Mouse (Mus musculus) ovary, postnatal 10 days (tissue): ENCODE measurements around the gene Zfp110.
"Not testable (repeated sequence)": the region's sequence is repeated elsewhere in the genome, so short reads cannot be mapped to it uniquely, and the experiment has no call there.

Experiments used
- DNase-seq: peaks from one replicate; pipeline ENCODE4 v3.0.0; 2022; ENCODE audit warnings: low spot score

Zfp110 gene

DNA sequence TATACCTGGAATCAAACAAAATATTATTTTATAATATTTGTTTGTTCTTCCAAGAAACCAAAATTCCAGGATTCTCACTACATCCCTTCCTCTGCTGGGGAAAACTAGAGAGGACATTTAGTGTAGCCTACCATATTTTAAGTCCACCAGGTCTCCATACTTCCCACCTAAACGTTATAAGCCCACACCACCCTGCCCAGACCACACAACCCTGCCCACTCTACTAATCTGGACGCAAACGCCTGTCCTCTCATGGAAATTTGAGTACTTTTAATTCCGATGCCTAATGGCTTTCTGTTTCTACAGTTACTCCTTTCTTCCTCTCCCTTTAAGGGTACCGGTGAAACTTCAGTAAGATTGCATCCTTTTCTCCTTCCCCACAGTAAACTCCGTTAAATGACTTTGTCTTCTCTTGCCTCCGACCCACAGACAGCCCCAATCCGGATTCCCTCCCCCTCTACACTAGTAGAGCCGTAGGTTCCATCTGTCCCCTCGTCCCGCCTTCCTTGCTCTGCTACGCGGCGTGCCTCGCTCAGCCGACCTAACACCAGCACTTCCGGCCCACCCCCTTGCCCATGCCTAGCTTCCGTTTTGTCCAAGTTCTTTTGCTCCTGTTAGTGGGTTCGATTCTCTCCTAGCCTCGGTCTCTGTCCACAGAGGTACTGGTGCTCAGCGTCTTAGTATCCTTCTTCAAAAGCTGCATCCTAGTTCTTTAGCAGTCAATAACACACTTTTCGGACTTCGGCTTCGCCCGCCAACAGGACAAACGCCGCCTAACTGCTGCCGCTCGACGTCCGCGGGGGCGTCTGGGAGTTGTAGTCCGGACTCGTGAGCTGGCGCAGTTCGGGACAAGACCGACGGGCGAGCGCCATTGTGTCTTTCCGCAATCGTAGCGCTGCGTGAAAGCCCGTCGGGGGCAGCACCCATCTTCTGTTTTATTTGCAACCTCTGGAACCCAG is at the start of gene Zfp110:
Gene Zfp110 (plus strand): TSS at position 600 of the 959 bp plus-strand sequence.
- DNase-seq = peak; percentile 84

DNA sequence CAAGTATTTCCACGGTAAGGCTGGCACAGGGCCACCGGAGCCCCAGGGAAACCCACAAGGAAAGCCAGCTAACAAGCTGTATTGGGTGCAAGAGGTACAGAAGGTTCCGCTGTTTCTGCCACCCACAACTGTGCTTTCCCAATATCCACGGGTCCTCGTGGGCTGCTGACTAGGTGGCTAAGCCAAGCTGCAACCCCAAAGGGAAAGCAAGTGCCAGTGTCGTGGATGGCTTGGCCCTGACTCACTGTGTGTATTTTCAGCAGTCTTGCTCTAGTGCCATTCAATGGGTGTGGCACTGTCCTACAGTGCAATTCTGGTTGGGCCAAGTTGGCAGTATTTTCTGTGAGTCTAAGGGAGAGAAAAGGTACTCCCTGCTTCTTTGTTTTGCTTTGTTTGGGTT is 47.2 kb upstream of the Zfp110 start:
- no peak for DNase-seq

DNA sequence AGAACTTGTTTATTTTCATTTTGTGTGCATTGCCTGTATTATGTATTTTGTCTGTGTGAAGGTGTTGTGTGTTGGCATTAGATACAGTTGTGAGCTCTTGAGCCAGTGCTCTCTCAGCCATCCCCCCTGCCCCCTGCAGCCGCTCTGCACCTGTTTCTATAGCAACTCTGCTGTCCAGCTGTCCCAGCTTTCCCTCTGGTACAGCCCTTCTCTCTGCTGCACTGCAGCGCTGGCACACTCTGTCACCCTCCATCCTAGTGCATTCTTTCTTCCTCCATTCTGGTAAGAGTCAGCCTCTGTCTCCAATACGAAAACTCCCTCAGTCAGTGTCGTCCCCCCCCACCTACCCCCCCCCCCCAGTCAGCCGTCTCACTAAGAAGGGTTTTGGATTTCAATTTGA is 46.5 kb upstream of the Zfp110 start:
- DNase-seq = no peak

DNA sequence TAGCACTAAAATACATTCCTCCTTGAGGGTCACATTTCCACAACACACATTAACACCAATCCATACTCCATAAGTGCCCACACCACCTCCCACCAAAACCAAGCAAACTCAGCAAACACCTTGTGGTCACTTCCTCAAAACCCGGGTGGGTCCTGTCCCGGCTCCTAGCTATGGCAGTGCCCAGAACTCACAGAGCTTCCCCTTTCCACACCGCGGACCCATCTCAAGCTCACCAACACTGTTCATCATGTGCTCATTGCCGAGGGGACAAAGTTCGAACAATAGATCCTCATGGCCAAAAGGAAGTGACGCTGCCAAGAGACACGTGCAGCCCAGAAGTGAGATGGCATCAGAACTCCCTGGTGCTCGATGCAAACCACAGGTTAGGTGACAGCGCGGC is 41.9 kb upstream of the Zfp110 start:
- not testable (repeated sequence) for DNase-seq

DNA sequence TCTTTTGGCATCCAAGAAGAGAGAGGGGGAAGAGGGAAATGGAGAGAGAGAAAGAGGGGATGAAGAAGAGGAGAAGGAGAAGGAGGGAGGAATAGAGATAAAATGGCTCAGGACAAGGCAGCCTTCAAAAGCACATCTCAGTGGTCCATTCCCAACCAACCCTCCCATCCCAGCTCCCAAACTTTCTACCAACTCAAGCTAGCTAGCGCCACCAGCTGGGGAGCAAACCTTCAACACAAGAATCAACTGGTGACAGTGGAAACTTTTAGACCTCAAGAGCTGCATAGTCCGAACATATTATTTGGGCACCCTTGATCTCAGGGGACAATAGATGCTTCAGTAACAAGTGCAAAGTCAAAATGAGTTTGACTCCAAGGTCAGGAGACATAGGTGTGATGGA is 36.6 kb upstream of the Zfp110 start:
- DNase-seq = no peak

DNA sequence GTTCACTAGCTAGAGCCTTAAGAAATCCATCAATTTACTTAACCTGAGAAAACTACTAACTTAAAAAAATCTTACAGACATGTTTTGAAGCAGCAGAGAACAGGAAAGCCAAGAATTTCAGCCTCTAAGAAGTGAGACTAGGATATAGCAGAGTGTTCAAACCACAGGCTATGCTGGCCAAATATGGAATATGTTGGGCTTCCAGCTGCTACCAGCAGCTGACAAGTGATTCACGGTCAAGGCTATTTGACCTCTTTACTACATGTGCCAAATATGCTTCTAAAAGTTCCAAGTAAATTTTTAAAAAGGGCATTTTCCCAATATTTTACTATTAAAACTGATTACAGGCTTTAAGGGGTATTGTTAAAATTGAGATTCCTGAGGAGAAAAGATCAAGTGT is 35.0 kb upstream of the Zfp110 start:
- no peak for DNase-seq

DNA sequence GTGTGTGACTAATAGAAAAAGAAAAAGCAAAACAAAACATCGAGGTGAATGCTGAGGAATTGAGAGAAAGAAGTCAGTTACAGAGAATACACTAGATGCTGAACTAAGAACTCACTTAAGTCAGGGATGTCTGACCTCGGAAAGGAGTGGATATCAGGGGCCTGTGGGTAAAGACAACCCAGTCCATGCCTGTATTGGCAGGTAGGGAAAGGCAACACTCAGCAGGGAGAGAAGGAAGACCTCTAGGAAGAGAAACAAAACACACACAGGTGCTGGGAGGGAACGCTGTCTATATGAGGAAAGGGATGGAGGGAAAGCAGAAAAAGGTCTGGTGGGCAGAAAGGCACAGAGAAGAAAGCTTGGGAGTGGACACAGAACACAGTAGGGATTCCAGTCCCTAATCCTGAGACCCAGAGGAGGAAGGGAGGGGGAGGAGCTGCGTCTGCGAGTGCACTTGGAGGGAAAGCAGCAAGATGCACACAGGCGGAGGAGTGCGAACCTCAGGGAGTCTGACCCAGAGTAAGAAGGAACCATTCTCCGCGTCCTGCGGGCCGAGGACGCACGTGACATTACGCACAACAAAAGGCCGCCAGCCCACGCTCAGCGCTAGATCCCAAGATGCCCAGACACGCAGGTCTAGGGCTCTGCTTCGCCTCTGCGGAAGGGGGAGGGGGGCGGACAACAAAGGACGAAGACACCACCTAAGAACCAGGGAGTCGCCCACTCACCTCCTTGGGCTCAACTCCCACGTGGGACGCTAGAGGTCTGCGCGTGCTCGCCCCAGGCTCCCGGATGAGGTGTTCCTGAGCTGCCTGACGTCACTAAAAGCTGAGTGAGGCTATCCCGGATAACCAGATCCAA is 31.5 kb upstream of the Zfp110 start, which contains the start of gene Zscan18:
Gene Zscan18 (minus strand): TSS at position 770 of the 861 bp plus-strand sequence.
- peak; percentile 21 for DNase-seq

DNA sequence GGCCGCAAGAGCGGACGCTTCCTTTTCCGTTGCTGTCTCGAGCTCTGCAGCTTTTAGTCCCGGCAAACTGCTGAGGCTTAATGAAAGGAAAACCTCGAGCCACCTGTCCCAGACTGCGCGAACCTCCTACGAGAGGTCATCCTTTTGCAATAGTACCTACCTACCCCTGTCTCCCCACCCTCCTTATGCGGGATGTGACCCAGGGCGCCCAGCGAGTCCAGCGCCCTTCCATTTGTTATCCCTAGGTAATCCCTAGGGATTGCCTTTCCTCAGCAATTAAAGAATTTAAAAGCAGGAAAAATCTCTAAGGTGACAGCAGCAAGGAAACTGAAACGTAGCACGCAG is 30.9 kb upstream of the Zfp110 start:
- no peak for DNase-seq

DNA sequence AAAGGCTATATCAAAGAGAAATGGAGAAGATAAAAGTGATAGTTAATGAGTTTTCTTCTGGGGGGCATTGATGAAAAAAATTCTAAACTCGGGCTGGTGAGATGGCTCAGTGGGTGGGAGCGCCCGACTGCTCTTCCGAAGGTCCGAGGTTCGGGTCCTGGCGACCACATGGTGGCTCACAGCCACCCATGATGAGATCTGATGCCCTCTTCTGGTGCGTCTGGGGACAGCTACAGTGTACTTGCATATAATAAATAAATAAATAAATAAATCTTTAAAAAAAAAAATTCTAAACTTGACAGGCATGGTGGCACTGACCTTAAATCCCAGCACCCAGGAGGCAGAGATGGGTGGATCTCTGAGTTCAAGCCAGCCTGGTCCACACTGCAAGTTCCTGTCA is 19.0 kb upstream of the Zfp110 start:
- DNase-seq = no peak

DNA sequence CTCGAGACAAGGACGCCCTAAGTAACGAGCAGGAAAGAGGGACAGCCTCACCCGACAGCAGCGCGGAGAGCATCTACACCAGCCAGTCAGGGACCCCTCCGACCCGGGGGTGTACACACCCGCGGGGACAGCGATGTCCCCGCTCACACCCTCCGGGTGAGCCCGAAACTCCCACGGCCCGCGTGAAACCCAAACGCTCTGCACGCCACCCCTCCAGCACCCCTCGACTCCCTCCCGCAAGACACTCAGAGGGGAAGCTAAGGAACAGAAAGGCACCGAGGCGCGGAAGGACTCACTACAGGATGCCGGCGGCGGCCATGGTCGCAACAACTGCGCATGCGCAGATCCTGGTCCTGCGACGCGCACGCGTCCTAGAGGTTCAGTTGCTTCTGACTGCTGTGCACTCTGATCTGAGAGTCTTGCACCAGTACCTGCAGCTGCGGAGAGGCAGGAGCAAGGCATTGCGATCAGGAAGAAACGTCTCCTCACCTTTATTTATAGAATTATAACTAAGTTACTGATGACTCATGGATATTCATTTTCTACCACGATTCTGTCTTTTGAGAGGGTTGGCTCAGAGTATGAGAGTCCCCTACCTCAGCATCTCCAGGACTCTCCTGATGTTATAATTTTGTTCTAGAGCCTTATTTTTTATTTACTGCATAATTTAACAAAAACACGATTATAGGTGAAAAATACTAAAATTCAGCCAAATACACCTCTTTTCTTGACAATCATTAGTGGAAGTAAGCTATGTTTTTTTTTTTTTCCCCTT is 15.9 kb upstream of the Zfp110 start, which contains the start of gene Zfp329:
Gene Zfp329 (minus strand): TSS at position 338 of the 775 bp plus-strand sequence.
- DNase-seq = peak; percentile 83

DNA sequence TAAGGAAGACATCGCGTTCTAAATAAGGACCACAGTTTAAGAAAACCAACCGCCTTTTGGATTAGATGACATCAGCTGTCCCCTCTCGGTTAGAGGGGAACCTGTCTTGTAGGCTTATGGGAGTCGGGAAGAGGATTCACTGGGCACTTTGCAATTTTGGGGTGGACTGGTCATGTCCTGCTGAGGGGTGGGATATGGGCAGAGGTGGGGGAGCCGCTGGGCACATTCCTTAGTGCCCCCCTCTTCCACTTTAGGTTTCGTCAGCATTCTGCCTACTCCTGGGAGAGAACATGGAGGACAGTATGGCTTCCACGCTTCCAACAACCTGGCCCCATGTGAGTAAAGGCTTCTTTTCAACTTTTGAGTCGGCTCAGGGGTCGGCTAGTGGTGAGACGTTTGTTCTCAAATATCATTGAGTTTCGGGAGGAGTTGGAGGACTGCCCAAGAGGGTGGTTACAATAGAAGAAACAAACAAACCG is 671 bp downstream of the Zfp110 start:
- no peak for DNase-seq

DNA sequence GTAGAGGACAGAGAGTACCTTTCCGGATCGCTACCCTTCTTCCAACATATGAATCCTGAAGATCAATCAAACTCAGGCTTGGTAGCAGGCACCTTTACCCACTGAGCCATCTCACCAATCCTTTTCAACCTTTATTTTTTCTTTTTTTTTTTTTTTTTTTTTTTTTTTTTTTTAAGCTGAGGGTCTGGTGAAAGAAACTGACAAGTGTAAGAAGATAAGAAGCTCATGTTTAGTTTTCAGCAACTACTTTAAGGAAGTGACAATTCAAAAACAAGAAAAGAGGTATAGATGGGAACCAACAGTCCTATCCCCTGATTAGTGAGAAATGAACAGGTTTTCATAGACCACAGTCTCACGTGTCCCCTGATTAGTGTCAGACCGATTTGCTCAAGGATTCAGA is 1.2 kb downstream of the Zfp110 start:
- no peak for DNase-seq

DNA sequence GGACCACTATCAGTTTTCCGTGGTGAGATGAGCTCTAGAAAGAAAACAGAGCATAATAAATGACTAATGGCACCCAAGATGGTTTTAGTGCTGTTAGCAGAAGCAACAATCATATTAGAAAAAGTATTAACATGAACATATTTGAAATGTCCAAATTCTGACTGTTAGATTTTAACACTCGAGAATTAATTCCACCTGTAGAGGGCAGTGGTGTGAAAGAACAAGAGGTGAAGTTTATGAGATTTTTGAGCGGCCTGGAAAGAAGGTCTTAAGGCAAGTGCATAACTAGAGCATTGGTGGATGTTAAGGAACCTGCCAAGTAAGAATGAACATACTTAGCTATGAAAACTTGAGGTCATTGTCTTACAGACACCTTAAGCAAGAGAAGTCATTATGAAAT is 39.7 kb downstream of the Zfp110 start:
- no peak for DNase-seq

DNA sequence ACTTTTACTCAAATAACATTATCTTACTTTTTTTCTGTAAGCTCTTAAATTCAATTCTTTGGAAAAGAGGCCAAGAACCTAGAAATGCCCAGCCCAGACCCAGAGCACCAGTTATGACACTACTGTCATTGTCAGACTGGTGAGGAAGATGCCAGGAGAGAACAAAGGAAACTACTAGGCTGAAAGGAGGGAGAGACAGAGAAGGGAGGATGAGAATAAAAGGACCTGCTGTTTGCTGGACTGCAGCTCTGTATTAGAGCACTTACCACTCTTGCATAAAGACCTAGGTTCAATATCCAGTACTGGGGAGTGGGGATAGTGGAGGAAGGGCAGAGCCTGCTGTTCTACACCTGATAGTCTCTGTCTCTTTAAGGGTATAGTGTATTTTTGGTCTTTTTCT is 45.5 kb downstream of the Zfp110 start:
- DNase-seq = no peak

DNA sequence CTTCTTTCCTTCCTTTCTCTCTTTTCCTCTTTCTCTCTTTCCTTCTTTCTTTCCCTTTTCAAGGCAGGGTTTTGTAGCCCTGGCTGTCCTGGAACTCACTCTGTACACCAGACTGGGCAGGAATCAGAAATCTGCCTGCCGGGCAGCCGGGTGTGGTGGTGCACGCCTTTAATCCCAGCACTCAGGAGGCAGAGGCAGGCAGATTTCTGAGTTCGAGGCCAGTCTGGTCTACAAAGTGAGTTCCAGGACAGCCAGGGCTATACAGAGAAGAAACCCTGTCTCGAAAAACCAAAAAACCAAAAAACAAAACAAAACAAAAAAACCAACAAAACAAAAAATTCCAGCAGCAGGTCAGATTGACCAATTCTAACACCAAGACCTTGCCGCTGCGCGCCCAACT is 45.9 kb downstream of the Zfp110 start:
- DNase-seq = not testable (repeated sequence)

DNA sequence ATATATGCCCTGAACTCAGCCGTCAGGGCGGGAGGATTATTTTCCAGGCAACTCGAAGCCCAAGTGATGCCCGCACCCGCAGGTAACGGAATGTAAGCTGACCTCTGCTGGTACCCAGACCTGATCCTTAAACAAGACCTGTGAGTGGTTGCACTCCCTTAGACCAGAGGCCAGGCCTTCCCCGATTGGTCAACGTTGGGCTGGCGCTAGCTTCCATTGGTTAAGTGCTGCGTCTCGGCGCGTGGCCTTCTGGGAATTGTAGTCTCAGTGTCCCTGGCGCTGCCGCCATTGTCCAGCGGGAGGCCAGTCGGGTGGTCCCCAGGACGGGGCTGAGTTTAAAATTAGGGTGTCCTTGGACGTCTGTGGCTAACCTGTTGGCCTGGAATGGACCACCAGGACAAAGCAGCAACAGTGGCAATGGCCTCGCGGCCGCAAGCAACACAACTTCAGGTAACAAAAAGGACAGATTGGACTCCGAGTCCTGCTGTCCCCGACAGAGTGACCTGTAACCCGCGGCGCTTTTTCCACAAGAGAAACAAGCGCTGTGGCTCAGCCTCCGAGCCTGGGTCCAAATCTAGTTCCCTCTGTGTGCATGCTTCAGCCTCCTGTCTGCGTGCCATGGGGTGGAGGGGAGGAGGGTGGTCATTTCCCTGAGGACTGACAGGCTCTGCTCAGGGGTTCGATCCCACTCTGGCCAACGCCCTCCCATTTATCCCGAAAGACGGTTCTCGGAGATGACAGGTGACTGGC is 46.5 kb downstream of the Zfp110 start, which contains the start of gene Zfp128:
Gene Zfp128 (plus strand): TSS at position 267 of the 750 bp plus-strand sequence.
- DNase-seq = peak; percentile 87

DNA sequence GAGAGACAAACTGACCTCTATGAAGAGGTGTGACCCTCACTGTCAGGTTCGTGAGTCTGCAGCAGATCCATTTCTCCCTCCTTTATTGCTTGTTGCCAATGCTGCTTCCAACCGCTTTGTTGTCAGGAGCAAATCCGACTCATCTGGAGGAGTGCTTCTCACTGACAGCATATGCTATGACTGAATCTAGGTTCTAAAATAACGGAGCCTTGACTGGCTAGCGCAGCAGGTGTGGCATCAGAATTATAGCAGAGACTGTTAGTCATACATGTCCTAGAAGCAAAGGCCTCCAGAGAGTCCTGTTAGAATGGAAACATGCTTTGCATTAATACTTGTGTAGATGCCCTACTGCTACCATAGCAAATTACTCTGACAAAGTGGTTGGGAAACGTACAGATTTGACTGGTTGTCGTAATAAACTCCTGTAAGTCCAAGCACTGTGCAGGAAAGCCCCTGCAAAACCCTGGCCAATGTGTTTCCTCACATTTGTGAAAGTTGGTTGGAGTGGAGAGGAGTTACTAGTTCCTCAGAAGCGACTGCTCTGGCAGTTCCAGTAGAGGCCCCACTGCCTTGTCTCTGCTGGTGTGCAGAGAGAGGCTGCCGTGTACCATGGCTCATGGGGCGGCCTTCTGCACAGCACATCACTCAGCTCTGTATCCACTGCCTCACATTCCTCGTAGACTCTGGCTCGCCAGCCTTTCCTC is 52.2 kb downstream of the Zfp110 start:
- DNase-seq = no peak

DNA sequence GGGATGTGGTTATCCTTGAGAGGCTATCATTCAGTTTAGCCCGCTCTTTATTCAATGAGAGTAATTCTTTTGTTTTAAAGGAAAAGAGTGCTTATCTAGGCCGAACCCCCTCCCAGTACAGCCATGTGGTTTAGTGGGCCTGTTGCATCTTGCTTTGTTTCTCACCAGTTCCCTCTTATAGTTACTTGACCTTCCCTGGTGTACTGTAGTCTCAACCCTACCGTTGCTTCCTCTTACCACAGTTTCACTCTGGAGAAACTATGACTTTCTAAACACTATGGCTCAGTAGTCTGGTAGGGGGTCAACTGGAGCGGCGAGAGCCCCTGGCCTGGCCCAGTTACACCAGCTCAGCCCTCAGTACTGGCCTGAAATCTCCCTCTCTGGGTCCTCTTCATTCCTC is 53.0 kb downstream of the Zfp110 start:
- no peak for DNase-seq

DNA sequence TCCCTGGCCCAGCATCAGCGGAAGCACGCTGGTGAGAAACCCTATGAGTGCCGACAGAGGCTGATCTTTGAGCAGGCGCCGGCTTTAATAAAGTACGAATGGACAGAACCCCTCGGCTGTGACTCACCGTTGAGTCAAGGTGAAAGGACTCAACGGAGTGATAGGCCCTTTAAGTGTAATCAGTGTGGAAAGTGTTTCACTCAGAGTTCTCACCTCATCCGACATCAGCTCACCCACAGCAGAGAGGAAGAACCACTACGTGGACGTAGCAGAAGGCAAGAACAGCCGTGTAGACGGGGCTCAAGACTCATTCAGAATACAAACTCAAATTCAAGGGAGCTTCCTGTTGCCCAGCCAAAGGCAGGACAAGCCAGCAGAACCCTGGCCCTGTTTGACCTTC is 56.4 kb downstream of the Zfp110 start:
- no peak for DNase-seq

DNA sequence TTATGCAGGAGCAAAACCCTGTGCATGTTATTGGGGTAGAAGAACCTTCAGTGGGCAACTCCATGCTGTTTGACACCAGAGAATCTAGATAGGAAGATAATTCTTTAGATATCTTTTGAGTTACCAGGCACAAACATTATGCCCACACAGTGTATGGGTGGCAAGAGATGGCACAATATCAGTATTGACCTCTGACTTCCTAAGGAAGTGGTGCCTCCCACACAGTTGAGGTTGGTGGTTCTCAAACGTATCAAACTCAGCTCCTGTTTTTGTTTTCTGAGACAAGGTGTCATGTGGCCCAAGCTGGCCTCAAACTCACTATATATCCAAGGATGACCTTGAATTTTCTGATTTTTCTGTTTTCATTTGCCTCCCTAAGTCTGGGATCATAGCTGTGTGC is 56.8 kb downstream of the Zfp110 start:
- DNase-seq = no peak
